Mouse (Mus musculus) limb, embryonic 11.5 days (tissue): ENCODE data around the gene Sgms1. TPM values are rescaled to one million over a fixed set of nuclear protein-coding genes. Genes with fewer than 3 reads are reported as not detected.

Source experiments
- ATAC-seq: fragments of 200-750 bp; cut with Nextera tagmentation; 2 replicates; pipeline ENCODE4 v1.8.0; 2017; ENCODE audit warnings: low read depth; ENCODE audit not compliant: insufficient number of reproducible peaks, low FRiP score, low TSS enrichment
- DNase-seq: peaks from one replicate; pipeline ENCODE4 v3.0.0-alpha.2; 2015; ENCODE audit warnings: low spot score
- H3K27ac ChIP-seq: fragments of 300-500 bp; sonication (generic); replicated peaks from 2 replicates; pipeline ENCODE4 v1.5.1; 2014; ENCODE audit warnings: low read depth, mild to moderate bottlenecking, low read length
- H3K27me3 ChIP-seq: fragments of 300-500 bp; sonication (generic); 2 replicates; pipeline ENCODE4 v1.6.1; 2014; ENCODE audit warnings: mild to moderate bottlenecking, low read length, mixed read lengths; ENCODE audit not compliant: control insufficient read depth, insufficient read depth
- H3K36me3 ChIP-seq: fragments of 300-500 bp; sonication (generic); 2 replicates; pipeline ENCODE4 v1.6.1; 2014; ENCODE audit warnings: mild to moderate bottlenecking, low read length, moderate library complexity, mixed read lengths; ENCODE audit not compliant: control insufficient read depth, insufficient read depth
- H3K4me1 ChIP-seq: fragments of 300-500 bp; sonication (generic); 2 replicates; pipeline ENCODE4 v1.6.1; 2014; ENCODE audit warnings: low read length, mixed read lengths; ENCODE audit not compliant: control insufficient read depth, insufficient read depth
- H3K4me2 ChIP-seq: fragments of 300-500 bp; sonication (generic); 2 replicates; pipeline ENCODE4 v1.6.1; 2014; ENCODE audit warnings: low read depth, mild to moderate bottlenecking, moderate library complexity; ENCODE audit not compliant: severe bottlenecking
- H3K4me3 ChIP-seq: fragments of 300-500 bp; sonication (generic); 2 replicates; pipeline ENCODE4 v1.5.1; 2014; ENCODE audit warnings: low read depth, low read length
- H3K9ac ChIP-seq: fragments of 300-500 bp; sonication (generic); 2 replicates; pipeline ENCODE4 v1.6.1; 2014; ENCODE audit warnings: mild to moderate bottlenecking, low read length
- H3K9me3 ChIP-seq: fragments of 300-500 bp; sonication (generic); 2 replicates; pipeline ENCODE4 v1.6.1; 2016; ENCODE audit warnings: low read length; ENCODE audit not compliant: control insufficient read depth
- WGBS: fragments of 180-500 bp; shearing (Covaris S2); extraction: QIAGEN DNeasy Blood & Tissue Kit; methylation state at CpG from one replicate; pipeline ENCODE4 v1.1.7; 2014; 5-methylcytosine and 5-hydroxymethylcytosine counted together
- polyA plus RNA-seq: library from polyadenylated mRNA; unstranded; fragments of >200 nt; fragmentation: Nextera tagmentation; extraction: Ambion mirVana; gene quantifications from 2 replicates; pipeline ENCODE4 v1.2.1, GENCODE M21; 2014

Gene Sgms1
- polyA plus RNA-seq, 1 experiment from 2014 or later, result 13.5 TPM

GRCm38 (mm10) chr19:32276263-32276662 is 113.3 kb downstream of the Sgms1 start:
- H3K36me3 ChIP-seq, result no peaks in the 10 kb centered on the region
- no peaks in the 10 kb centered on the region for H3K27me3 ChIP-seq
- no peak overlapping the region for H3K27ac ChIP-seq
- H3K4me3 ChIP-seq, result no peak overlapping the region
- 88% methylated on average over 5 of the region's 5 CpGs for WGBS
- H3K9ac ChIP-seq, result no peak overlapping the region
- H3K4me2 ChIP-seq, result no peak overlapping the region
- H3K9me3 ChIP-seq, result no peaks in the 10 kb centered on the region
- ATAC-seq (no peak), DNase-seq (no peak)
- peaks cover 2% of the 10 kb centered on the region; the same call in 1 of the 2 replicates for H3K4me1 ChIP-seq

DNA sequence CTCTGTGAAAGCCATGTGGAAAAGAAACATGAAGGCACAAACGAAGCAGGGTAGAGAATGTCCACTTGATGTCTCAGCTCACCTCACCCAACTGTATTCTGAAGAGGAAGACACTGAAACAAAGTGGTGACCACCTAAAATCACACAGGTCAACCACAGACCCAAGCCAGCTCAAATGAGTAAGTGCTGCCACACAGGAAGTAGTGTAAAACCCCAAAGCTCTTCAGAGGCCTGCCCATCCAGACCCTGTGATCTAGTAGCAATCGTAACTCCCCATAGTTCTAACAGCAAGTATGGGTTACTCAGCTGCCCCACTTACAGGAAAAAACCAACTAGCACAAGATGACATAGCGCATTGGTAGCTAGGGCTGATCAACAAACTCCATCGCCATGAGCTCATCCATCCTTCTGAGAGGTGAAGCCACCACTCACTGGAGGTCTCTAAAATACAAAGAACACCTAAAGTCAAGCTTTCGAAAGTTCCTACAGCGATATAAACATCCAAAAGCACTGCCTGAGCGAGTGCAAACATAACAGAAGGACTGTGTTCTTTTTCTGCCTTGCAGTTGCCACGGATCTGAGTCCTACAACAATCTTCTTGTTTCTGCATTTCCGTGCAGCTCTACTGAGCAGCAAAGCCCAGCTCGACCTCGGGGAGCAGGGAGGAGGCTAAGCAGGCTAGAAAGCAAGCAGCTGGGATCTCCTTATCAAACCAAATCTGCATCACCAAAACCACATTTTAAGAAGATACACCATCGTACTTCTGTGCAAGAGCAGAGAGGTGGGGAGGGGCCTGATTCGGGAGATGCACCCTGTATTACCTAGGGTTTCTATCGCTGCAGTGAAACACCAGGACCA is 114.2 kb downstream of the Sgms1 start:
- Histone ChIP-seq H3K9me3 (no peaks in the 10 kb centered on the region), H3K36me3 (no peaks in the 10 kb centered on the region), H3K4me3 (no peak overlapping the region), H3K27ac (no peak overlapping the region), H3K9ac (no peak overlapping the region), H3K4me1 (no peaks in the 10 kb centered on the region), H3K27me3 (no peaks in the 10 kb centered on the region), H3K4me2 (no peak overlapping the region)
- ATAC-seq (no peak), DNase-seq (no peak)
- WGBS, result 90% methylated on average over 14 of the region's 14 CpGs

DNA sequence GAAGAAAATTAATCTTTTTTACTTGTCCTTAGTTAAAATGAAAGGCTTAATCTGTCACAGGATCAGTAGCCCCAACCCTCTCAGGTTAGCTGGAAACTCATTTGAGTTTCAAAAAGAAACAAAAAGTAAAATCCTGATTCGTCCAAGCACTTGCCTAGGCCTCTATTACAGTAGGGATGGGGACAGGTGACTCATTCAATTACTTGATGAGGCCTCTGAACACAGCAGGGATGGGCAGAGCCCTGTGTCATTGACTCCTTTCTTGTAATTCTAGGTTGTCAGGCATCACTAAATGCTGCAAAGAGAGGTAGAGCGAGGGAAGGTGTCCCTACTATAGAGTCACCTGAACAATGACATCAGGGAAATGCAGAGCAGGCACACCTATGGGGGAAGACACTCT is 115.4 kb downstream of the Sgms1 start:
- H3K4me1 ChIP-seq, result no peaks in the 10 kb centered on the region
- WGBS, result 78% methylated on average over 2 of the region's 2 CpGs
- H3K4me3 ChIP-seq, result no peak overlapping the region
- H3K4me2 ChIP-seq, result no peak overlapping the region
- H3K9me3 ChIP-seq, result no peaks in the 10 kb centered on the region
- no peak for ATAC-seq
- no peak overlapping the region for H3K27ac ChIP-seq
- DNase-seq, result no peak
- no peaks in the 10 kb centered on the region for H3K27me3 ChIP-seq
- no peaks in the 10 kb centered on the region for H3K36me3 ChIP-seq
- no peak overlapping the region for H3K9ac ChIP-seq

DNA sequence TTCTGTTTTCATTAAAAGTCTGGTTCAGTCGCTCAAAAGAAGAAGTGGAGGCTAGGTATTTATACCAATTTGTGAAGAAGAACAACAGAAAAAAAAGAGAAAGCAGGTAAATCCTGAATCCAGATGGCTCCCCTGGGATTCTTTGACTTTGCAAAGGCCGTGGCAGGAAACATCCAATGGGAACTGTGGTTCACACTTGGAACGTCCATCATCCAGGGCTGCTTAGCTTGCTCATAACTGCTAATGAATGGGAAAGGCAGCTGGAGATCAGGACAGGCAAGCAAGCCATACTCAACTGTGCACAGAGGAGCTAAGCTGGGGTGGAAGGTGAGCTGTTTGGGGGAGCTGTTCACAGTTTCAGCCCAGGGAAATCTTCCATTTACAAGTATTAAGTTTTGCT is 115.8 kb downstream of the Sgms1 start:
- Histone ChIP-seq H3K27ac (no peak overlapping the region), H3K9ac (no peak overlapping the region), H3K4me1 (peaks cover 4% of the 10 kb centered on the region; the same call in 1 of the 2 replicates), H3K4me3 (no peak overlapping the region), H3K27me3 (no peaks in the 10 kb centered on the region), H3K36me3 (no peaks in the 10 kb centered on the region), H3K4me2 (no peak overlapping the region), H3K9me3 (no peaks in the 10 kb centered on the region)
- WGBS, result 37% methylated on average over 3 of the region's 3 CpGs
- ATAC-seq (no peak), DNase-seq (no peak)

- DNase-seq, result no peak
- ATAC-seq, result no peak
- Histone ChIP-seq H3K4me2 (no peak overlapping the region), H3K4me3 (no peak overlapping the region), H3K27me3 (no peaks in the 10 kb centered on the region), H3K36me3 (no peaks in the 10 kb centered on the region), H3K4me1 (peaks cover 10% of the 10 kb centered on the region), H3K9ac (no peak overlapping the region), H3K27ac (no peak overlapping the region), H3K9me3 (no peaks in the 10 kb centered on the region)
- 61% methylated on average over 6 of the region's 6 CpGs for WGBS
These were observed 116.8 kb downstream of the Sgms1 start for GRCm38 (mm10) chr19:32272475-32273260.

- H3K4me2 ChIP-seq, result no peak overlapping the region
- no peak overlapping the region for H3K9ac ChIP-seq
- H3K27me3 ChIP-seq, result no peaks in the 10 kb centered on the region
- no peak for ATAC-seq
- DNase-seq, result no peak
- H3K27ac ChIP-seq, result no peak overlapping the region
- no peaks in the 10 kb centered on the region for H3K9me3 ChIP-seq
- H3K36me3 ChIP-seq, result no peaks in the 10 kb centered on the region
- peaks cover 10% of the 10 kb centered on the region for H3K4me1 ChIP-seq
- 88% methylated on average over 11 of the region's 11 CpGs for WGBS
- no peak overlapping the region for H3K4me3 ChIP-seq
These were observed 117.9 kb downstream of the Sgms1 start for GRCm38 (mm10) chr19:32271455-32272200.

- DNase-seq (no peak), ATAC-seq (no peak)
- Histone ChIP-seq H3K9ac (no peak overlapping the region), H3K36me3 (no peaks in the 10 kb centered on the region), H3K4me2 (no peak overlapping the region), H3K4me1 (peaks cover 10% of the 10 kb centered on the region), H3K27me3 (no peaks in the 10 kb centered on the region), H3K9me3 (no peaks in the 10 kb centered on the region), H3K4me3 (no peak overlapping the region), H3K27ac (no peak overlapping the region)
- 86% methylated on average over 6 of the region's 6 CpGs for WGBS
These were observed 119.7 kb downstream of the Sgms1 start for GRCm38 (mm10) chr19:32269844-32270176.

GRCm38 (mm10) chr19:32269141-32269843 is 120.2 kb downstream of the Sgms1 start:
- 74% methylated on average over 12 of the region's 12 CpGs for WGBS
- H3K9me3 ChIP-seq, result no peaks in the 10 kb centered on the region
- no peak overlapping the region for H3K4me2 ChIP-seq
- DNase-seq, result no peak
- no peaks in the 10 kb centered on the region for H3K36me3 ChIP-seq
- peaks cover 10% of the 10 kb centered on the region for H3K4me1 ChIP-seq
- no peak for ATAC-seq
- no peak overlapping the region for H3K4me3 ChIP-seq
- no peak overlapping the region for H3K27ac ChIP-seq
- no peak overlapping the region for H3K9ac ChIP-seq
- no peaks in the 10 kb centered on the region for H3K27me3 ChIP-seq
